9 mouse cellular contexts compared by ENCODE assay signal in genomic region chr2:28792931-28793610, GRCm38 (mm10). TPM values are rescaled to one million over a fixed set of nuclear protein-coding genes. Genes with fewer than 3 reads are reported as not detected.
DNase-seq lines count a peak whose midpoint lies in the region; ATAC-seq and TF ChIP-seq lines count a peak whose summit lies in the region.
"Had no signal": no experiment of that assay in that cellular context is flagged by ENCODE, and none has a peak within 500 bp of the region (broad histone marks: within the 10 kb centered on the region; RNA-seq: fewer than 3 reads in every experiment).

No protein-coding gene starts in this region.

- H3K4me2 ChIP-seq in intestine, embryonic 16.5 days (ENCODE audit: low read depth, low read length): peak overlapping the region; percentile 33
- H3K4me2 ChIP-seq in lung, embryonic 15.5 days: peak overlapping the region; percentile 44

- WGBS in intestine, embryonic 16.5 days: 22% methylated on average over 5 of the region's 6 CpGs
- 13% methylated on average over 6 of the region's 6 CpGs for WGBS in lung, embryonic 15.5 days

- ATAC-seq in granulocyte monocyte progenitor cell, adult 5-6 weeks (replicated peaks; ENCODE audit: poor library complexity, severe bottlenecking): peak; percentile 43; the same call in 1 of the 2 replicates
- ATAC-seq in intestine, embryonic 16.5 days: peak; percentile 84
- ATAC-seq in lung, embryonic 15.5 days (ENCODE audit: borderline replicate concordance, extremely low read depth, low FRiP score, low TSS enrichment): peak; percentile 92

- H3K9ac ChIP-seq in intestine, embryonic 16.5 days (ENCODE audit: low read depth, low read length): 0 out of 2 replicates have a peak overlapping the region, but pooled peaks have one; percentile 37
- H3K9ac ChIP-seq in lung, embryonic 15.5 days: no peak overlapping the region

- DNase-seq in gastrocnemius, adult 18-20 months (ENCODE audit: low spot score): peak; percentile 54
- no peak for DNase-seq in gastrocnemius, postnatal 4 days (ENCODE audit: low spot score in 2 of 2)
- peak; percentile 95 for DNase-seq in brain, embryonic 14.5 days (ENCODE audit: low read depth)
- DNase-seq in retina, postnatal 1 day: peak; percentile 95
- DNase-seq in spleen, postnatal 4 days (ENCODE audit: low spot score in 2 of 2): no peak

- H3K27ac ChIP-seq in intestine, embryonic 16.5 days (ENCODE audit: low read length): no peak overlapping the region
- H3K27ac ChIP-seq in lung, embryonic 15.5 days: peak overlapping the region; percentile 37; the same call in 1 of the 2 replicates

- H3K4me1 ChIP-seq in intestine, embryonic 16.5 days (ENCODE audit: control insufficient read depth, insufficient read depth, low read length): no peaks in the 10 kb centered on the region
- H3K4me1 ChIP-seq in lung, embryonic 15.5 days: peaks cover 15% of the 10 kb centered on the region

- H3K36me3 ChIP-seq in intestine, embryonic 16.5 days (ENCODE audit: control insufficient read depth, insufficient read depth, low read length): no peaks in the 10 kb centered on the region
- H3K36me3 ChIP-seq in lung, embryonic 15.5 days: no peaks in the 10 kb centered on the region
- H3K36me3 ChIP-seq: G1E had no signal

- TF ChIP-seq POLR2A in brain, embryonic 14.5 days (IDR thresholded peaks at IDR 0.05; ENCODE audit: borderline replicate concordance, extremely low read depth, insufficient read depth, insufficient read length, poor library complexity, severe bottlenecking): no peak

- H3K27me3 ChIP-seq in intestine, embryonic 16.5 days (replicated peaks; ENCODE audit: control insufficient read depth, insufficient read depth, low read length): no peaks in the 10 kb centered on the region
- H3K27me3 ChIP-seq in lung, embryonic 15.5 days: no peaks in the 10 kb centered on the region

- H3K9me3 ChIP-seq in intestine, embryonic 16.5 days (ENCODE audit: control insufficient read depth, low read length): no peaks in the 10 kb centered on the region
- H3K9me3 ChIP-seq in lung, embryonic 15.5 days: no peaks in the 10 kb centered on the region
- H3K9me3 ChIP-seq: G1E had no signal

- no peak overlapping the region for H3K4me3 ChIP-seq in intestine, embryonic 16.5 days (ENCODE audit: low read length)
- no peak overlapping the region for H3K4me3 ChIP-seq in lung, embryonic 15.5 days

- no peak for TF ChIP-seq CTCF in brain, embryonic 14.5 days (IDR thresholded peaks at IDR 0.05; ENCODE audit: borderline replicate concordance, extremely low read depth, insufficient read depth, insufficient read length)

RNA-seq across cellular contexts. Expression of gene Gtf3c4, which starts 47.1 kb away (rescaled TPM):
- 10 to 100 TPM; 12.7 to 13.1 TPM for total RNA-seq in gastrocnemius, adult 18-20 months (2021)
- total RNA-seq in gastrocnemius, postnatal 4 days (2021): 10 to 100 TPM; 25.1 to 27.1 TPM
- 20.2 and 30.9 TPM in 2 replicates for polyA plus RNA-seq in brain, embryonic 14.5 days (2012; rRNA removed)
- 12.9 and 23.3 TPM in 2 replicates for total RNA-seq in granulocyte monocyte progenitor cell, adult 5-6 weeks (2014; fragmentation: Nextera tagmentation)
- 23.5 and 26.9 TPM in 2 replicates for total RNA-seq in granulocyte monocyte progenitor cell, adult 5-6 weeks (2017)
- 7.1 and 7.4 TPM in 2 replicates for polyA plus RNA-seq in intestine, embryonic 16.5 days (2015; fragmentation: Nextera tagmentation; extraction: Ambion mirVana)
- polyA plus RNA-seq in lung, embryonic 15.5 days (2015; fragmentation: Nextera tagmentation; extraction: Ambion mirVana): 14.5 and 14.9 TPM in 2 replicates

RNA-seq across cellular contexts. Expression of gene Ddx31, which starts 47.1 kb away (rescaled TPM):
- 1 to 10 TPM; 4.5 to 5.2 TPM for total RNA-seq in gastrocnemius, adult 18-20 months (2021)
- total RNA-seq in gastrocnemius, postnatal 4 days (2021): 1 to 10 TPM; 4.6 to 7.8 TPM
- 13.0 and 14.6 TPM in 2 replicates for polyA plus RNA-seq in brain, embryonic 14.5 days (2012; rRNA removed)
- 6.5 and 13.7 TPM in 2 replicates for total RNA-seq in granulocyte monocyte progenitor cell, adult 5-6 weeks (2014; fragmentation: Nextera tagmentation)
- total RNA-seq in granulocyte monocyte progenitor cell, adult 5-6 weeks (2017): 14.1 and 14.5 TPM in 2 replicates
- 10.5 and 11.4 TPM in 2 replicates for polyA plus RNA-seq in intestine, embryonic 16.5 days (2015; fragmentation: Nextera tagmentation; extraction: Ambion mirVana)
- polyA plus RNA-seq in lung, embryonic 15.5 days (2015; fragmentation: Nextera tagmentation; extraction: Ambion mirVana): 16.1 and 16.2 TPM in 2 replicates

Comparison
In these comparisons a context has a peak if more than half of its experiments do, and no peak if none do; other contexts are left out.
1. DNase-seq: peak in gastrocnemius, adult 18-20 months (single experiment), brain, embryonic 14.5 days (single experiment) and retina, postnatal 1 day (single experiment); none in gastrocnemius, postnatal 4 days (0 of 2) and spleen, postnatal 4 days (0 of 2).
2. Peak in every context shown above with its lines, with median percentiles within 50 percentile points of each other: ATAC-seq.